Mouse (Mus musculus): Measurements from ENCODE around the gene Cd2. TPM values are rescaled to one million over a fixed set of nuclear protein-coding genes. Genes with fewer than 3 reads are reported as not detected.

The Cd2 gene
- 1.2 TPM in 1 of 2 replicates, not detected in the other for total RNA-seq (2017)

GRCm38 (mm10) chr3:101287911-101288311 lies at the start of gene Cd2:
Gene Cd2, minus strand, starts transcription at chr3:101287939.
- peak; percentile 66 for ATAC-seq (replicated peaks; ENCODE audit: low read depth, poor library complexity, severe bottlenecking)

GRCm38 (mm10) chr3:101328617-101329016 lies 40.9 kb upstream of the Cd2 start:
- no peak for ATAC-seq (replicated peaks; ENCODE audit: low read depth, poor library complexity, severe bottlenecking)

GRCm38 (mm10) chr3:101327248-101327647 lies 39.5 kb upstream of the Cd2 start:
- ATAC-seq (replicated peaks; ENCODE audit: low read depth, poor library complexity, severe bottlenecking), result no peak

- no peak for ATAC-seq (replicated peaks; ENCODE audit: low read depth, poor library complexity, severe bottlenecking)
These were observed 34.7 kb upstream of the Cd2 start for GRCm38 (mm10) chr3:101322437-101322836.

- ATAC-seq (replicated peaks; ENCODE audit: low read depth, poor library complexity, severe bottlenecking), result no peak
These were observed 33.1 kb upstream of the Cd2 start for GRCm38 (mm10) chr3:101320874-101321273.

DNA sequence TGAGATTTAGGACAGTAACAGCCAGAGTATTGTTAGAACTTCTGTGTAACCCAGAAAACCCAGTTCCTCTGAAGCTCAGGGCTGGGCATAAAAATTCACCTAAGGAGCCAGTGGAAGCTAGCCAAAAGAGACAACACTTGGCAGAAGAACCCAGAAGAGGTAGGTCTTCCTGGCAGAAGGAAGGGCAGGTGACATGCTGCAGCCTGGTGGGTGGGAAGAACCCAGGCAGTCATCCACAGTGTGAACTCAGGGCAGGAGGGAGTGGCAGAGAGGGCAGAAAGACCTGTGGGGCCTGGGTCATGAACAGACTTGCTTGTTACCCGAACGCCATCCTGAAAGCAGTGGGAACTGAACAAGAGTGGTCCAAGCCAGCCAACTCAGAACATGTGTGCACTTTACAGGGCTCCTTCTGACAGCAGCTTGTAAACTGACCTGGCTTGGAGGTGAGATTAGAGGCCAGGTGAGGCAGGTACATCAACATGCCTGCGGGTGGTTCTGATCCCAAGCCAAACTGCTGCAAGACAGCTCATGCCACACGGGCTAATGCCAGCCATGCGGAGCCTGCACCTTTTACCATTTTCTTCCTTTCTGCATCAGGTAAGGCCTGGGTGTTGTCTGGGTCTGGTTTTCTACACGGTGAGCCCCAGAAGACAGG lies 30.9 kb upstream of the Cd2 start:
- ATAC-seq (replicated peaks; ENCODE audit: low read depth, poor library complexity, severe bottlenecking), result no peak

- ATAC-seq (replicated peaks; ENCODE audit: low read depth, poor library complexity, severe bottlenecking), result peak; percentile 46; the same call in 1 of the 2 replicates
These were observed 30.4 kb upstream of the Cd2 start for GRCm38 (mm10) chr3:101318115-101318514.

- ATAC-seq (replicated peaks; ENCODE audit: low read depth, poor library complexity, severe bottlenecking), result no peak
These were observed 27.2 kb upstream of the Cd2 start for GRCm38 (mm10) chr3:101314954-101315353.

DNA sequence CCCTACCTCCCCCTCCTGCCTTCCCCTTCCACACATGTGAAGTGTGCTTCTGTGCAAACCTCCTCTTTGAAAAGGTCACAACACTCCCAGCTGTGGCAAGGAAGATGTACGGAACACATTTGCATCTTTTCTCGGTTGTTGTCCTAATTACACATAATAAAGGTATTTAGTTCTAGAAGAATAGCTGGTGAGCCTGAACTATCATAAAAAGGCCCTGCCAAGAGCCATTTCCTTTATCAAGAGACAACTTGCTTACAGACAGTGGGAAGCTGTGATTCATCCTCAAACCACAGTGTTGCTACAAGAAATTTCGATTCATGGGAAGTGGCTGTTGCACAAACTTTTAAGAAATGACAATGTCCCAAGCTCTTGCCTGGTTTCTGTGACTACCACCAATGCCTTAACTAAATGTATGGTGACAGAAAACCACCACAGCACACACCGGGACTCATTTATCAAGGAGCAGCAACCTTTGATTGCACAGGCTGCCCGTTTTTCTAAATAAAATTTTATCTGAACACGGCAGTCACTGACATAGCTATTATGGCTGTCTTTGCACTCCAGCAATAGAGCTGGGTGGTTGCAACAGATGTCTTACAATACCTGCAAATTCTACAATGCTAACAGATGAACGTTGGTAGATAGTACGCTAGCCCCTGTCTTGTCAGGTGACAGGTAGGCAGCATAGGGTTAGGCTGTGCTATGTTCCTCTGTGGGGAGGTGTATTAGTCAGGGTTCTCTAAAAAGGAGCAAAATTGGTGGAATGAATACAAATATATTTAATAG lies 25.7 kb upstream of the Cd2 start:
- no peak for ATAC-seq (replicated peaks; ENCODE audit: low read depth, poor library complexity, severe bottlenecking)

- ATAC-seq (replicated peaks; ENCODE audit: low read depth, poor library complexity, severe bottlenecking), result no peak
These were observed 23.2 kb upstream of the Cd2 start for GRCm38 (mm10) chr3:101310977-101311376.

- ATAC-seq (replicated peaks; ENCODE audit: low read depth, poor library complexity, severe bottlenecking), result no peak
These were observed 21.9 kb upstream of the Cd2 start for GRCm38 (mm10) chr3:101309626-101310025.

DNA sequence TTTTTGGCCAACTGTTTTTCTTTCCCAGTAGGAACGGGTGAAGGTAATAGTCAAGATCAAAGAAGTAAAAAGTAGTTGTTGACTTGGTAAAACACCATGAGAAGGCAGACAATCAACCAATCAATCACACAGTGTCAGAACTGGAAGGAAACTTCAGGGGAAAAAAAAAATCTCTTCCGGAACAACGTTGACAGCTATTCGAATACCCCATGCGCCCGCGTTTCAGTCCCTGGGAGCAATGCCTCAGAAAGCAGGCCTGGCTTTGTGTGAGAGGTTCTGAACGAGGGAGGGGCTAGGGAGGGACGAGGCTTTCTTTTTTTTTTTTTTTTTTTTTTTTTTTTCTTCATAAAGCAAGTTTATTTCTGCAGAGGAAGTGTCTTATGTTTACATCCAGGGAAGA lies 18.4 kb upstream of the Cd2 start:
- no peak for ATAC-seq (replicated peaks; ENCODE audit: low read depth, poor library complexity, severe bottlenecking)

GRCm38 (mm10) chr3:101305046-101305445 lies 17.3 kb upstream of the Cd2 start:
- no peak for ATAC-seq (replicated peaks; ENCODE audit: low read depth, poor library complexity, severe bottlenecking)

- peak; percentile 45; the same call in 1 of the 2 replicates for ATAC-seq (replicated peaks; ENCODE audit: low read depth, poor library complexity, severe bottlenecking)
These were observed 16.4 kb upstream of the Cd2 start for GRCm38 (mm10) chr3:101304156-101304555.

- peak; percentile 51 for ATAC-seq (replicated peaks; ENCODE audit: low read depth, poor library complexity, severe bottlenecking)
These were observed 12.7 kb upstream of the Cd2 start for GRCm38 (mm10) chr3:101300271-101301071.

DNA sequence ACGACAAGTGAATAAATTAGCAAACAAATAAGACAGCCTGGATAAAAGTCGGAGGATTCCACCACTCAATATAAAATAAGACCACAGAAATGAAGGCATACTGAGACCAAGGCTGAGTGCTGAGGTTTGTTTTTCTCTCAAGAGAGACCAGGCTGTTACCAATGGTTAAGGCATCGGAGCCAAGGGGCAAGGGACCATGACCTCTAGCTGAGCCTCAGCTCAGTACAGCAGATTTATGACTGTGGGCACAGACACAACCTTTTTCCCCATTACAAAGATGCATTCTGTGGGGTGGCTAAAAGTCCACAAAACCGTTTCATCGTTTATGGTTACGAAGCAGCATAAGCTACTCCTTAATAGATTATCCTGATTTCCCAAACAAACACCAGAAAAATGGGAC lies 11.9 kb upstream of the Cd2 start:
- ATAC-seq (replicated peaks; ENCODE audit: low read depth, poor library complexity, severe bottlenecking), result no peak

DNA sequence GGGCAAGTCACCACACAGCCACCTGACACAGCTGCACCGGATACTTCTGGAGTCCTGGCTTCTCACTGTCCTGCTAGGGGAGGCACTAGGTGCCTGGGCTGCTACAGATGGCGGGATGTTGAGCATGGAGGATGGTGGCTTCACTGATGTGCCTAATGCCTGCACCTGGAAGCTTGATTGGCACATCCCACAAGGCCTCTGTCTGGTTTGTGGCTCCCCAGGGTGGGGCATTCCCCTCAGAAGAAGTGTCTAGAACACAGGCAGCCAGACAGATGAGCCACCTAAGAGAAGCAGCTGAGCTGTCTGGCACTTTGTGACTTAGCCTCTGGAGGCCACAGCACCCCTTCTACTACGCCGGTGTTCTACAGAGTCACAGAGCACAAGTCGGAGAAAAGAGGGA lies 9.5 kb upstream of the Cd2 start:
- no peak for ATAC-seq (replicated peaks; ENCODE audit: low read depth, poor library complexity, severe bottlenecking)

DNA sequence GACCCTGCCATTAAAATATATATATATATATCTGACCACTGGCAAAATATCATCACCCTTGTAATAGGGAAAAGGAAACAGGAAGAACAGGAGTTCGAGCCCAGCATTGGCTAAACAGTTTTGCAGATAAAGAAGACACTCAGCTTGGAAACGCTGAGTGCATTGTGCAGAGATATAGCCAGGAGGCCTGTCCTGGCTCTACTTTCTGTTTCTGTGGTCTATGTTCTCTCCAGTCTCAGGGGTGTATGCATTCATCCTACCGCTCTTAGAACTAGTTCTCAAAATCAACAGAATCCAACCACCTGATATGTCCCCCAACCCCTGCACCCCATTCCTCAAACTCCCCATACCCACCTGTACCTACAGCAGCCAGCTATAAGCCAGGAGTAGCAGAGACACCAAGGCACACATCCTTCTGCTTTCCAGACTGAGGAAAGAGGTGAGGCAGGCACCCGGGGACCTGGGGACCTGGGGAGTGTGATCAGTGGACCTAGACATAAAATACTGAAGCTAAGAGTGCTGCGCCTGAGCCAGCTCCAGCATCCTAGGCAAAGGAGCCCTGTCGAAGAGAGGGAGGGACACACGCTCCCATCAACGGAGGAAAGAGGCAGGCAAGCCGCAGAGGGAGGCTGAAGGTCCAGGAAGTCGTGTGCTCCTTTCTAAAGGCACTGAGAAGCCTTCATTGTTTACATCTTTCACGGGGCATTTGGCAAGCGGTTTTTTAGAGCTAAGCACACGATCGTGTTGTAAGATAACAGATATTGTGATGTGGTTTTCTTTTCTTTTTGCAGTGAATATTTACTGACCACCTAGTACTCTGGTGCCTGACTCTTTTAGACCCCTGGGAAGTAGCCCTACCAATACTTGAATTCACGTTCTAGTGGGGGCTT lies 8.4 kb upstream of the Cd2 start:
- no peak for ATAC-seq (replicated peaks; ENCODE audit: low read depth, poor library complexity, severe bottlenecking)

DNA sequence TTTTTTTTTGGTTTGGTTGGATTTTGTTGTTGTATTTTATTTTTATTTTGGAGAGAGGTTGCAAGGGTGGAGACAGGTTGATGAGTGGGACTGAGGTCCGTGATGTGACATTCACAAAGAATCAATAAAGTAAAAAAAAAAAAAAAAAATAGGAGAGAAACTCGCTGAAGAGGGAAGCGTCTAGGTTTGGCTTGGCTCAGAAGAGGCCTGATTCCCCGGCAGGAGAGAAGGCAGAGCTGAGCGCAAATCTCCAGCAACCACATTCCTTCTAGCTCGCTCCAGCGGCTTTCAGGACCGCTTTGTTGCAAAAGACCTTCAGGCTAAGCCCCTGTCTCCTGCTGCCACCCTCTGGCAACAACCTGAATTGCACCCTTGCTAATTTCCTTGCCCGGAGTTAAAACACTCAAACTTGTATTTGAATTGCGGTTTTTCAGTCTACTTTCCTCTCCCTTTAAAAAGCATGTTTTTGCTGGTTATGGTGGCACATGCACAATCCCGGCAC lies 7.7 kb upstream of the Cd2 start:
- peak; percentile 59 for ATAC-seq (replicated peaks; ENCODE audit: low read depth, poor library complexity, severe bottlenecking)

Data from common myeloid progenitor, adult 5-6 weeks (primary cell).